Mouse (Mus musculus) gastrocnemius, adult 2 months (tissue): ENCODE results near the gene Wap. TPM values are rescaled to one million over a fixed set of nuclear protein-coding genes. Genes with fewer than 3 reads are reported as not detected.
"Not testable (repeated sequence)": the region's sequence is repeated elsewhere in the genome, so short reads cannot be mapped to it uniquely, and the experiment has no call there.

Source experiments
- DNase-seq: peaks from one replicate; pipeline ENCODE4 v3.0.0; 2022
- H3K27ac ChIP-seq: fragments of 200-600 bp; 2 replicates; pipeline ENCODE4 v1.8.1; 2022; ENCODE audit warnings: mild to moderate bottlenecking
- H3K4me3 ChIP-seq: fragments of 200-600 bp; 2 replicates; pipeline ENCODE4 v1.8.1; 2022; ENCODE audit warnings: mild to moderate bottlenecking, moderate library complexity
- CTCF ChIP-seq: fragments of 200-600 bp; IDR thresholded peaks from 2 replicates; pipeline ENCODE4 v1.8.1; 2022; ENCODE audit warnings: antibody characterized with exemption, mild to moderate bottlenecking, moderate library complexity
- intact Hi-C: fragments of 180-260 bp; cut with DNase I; formaldehyde crosslinking; loops from one replicate; pipeline ENCODE4 v1.15.1; 2025
- total RNA-seq, 2 experiments: library from RNA; stranded (reverse); gene quantifications; 2 replicates each; pipeline ENCODE4 v1.2.3; 2021

Gene Wap
- total RNA-seq, 2 experiments from 2014 or later = not detected

DNA sequence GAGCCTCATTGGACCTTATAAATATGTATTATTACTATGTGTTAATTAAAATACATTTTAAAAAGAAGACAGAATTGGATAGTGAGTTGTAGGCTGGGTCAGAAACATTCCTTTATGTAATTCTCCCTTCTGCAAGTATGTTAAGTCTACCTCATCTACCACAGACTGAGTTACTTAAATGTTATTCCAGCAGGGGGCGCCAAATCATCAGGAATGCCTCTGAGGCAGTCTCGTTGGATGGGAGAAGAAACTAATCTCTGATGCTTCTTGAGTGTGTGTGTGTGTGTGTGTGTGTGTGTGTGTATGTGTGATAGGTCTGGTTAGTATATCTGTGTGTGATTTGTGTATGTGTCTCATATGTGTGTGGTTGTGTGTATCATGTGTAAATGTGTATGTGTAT, 16.5 kb upstream of the Wap start:
- TF ChIP-seq CTCF = peak; percentile 76
- intact Hi-C loops = loop anchor here (1.0 to 5.0 kb wide), 3 partner anchors 114 to 507 kb away; no protein-coding TSS in a partner anchor
- DNase-seq = peak; percentile 75
- no peak overlapping the region for H3K4me3 ChIP-seq
- H3K27ac ChIP-seq = no peak overlapping the region

DNA sequence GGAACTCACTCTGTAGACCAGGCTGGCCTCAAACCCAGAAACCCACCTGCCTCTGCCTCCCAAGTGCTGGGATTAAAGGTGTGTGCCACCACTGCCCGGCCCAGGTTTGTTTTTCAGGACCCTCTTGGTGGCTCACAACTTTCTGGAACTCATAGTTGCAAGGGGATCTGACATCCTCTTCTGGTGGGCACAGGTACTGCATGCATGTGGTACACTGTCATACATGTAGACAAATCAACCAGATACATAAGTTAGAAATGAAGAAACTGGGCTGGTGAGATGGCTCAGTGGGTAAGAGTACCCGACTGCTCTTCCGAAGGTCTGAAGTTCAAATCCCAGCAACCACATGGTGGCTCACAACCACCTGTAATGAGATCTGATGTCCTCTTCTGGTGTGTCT, 14.5 kb upstream of the Wap start:
- H3K27ac ChIP-seq, DNase-seq, H3K4me3 ChIP-seq, intact Hi-C loops: not testable (repeated sequence)
- peak; percentile 21; the same call in 1 of the 2 replicates for TF ChIP-seq CTCF

DNA sequence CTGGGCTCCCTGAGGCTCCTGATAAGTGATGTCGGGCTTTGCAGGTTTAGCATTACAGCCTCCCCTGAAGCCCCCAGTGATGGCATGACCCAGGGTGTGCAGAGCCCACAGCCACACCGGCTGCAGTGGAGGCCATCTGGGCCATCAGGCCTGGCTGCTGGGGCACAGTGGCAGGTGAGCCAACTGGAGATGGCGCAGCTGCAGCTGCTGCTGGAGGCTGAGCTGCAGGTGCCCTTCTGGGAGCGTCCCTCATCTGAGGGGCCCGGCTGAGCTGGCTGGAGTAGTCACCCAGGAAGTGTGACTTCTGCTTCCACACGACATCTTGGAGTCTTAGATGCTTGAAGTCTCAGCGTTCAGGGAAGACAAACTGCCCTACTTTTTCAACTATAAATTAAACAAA, 12.1 kb upstream of the Wap start:
- no peak for TF ChIP-seq CTCF
- H3K4me3 ChIP-seq = no peak overlapping the region
- no peak for DNase-seq
- no peak overlapping the region for H3K27ac ChIP-seq
- intact Hi-C loops = no loop called here

- Histone ChIP-seq H3K4me3 (no peak overlapping the region), H3K27ac (no peak overlapping the region)
- no peak for DNase-seq
- intact Hi-C loops = no loop called here
- TF ChIP-seq CTCF = peak; percentile 20; the same call in 1 of the 2 replicates
Observed at GRCm38 (mm10) chr11:6647831-6648724, 9.6 kb upstream of the Wap start.

GRCm38 (mm10) chr11:6644566-6644965, 6.1 kb upstream of the Wap start:
- no peak for DNase-seq
- Histone ChIP-seq H3K27ac (no peak overlapping the region), H3K4me3 (no peak overlapping the region)
- intact Hi-C loops = no loop called here
- TF ChIP-seq CTCF = no peak

DNA sequence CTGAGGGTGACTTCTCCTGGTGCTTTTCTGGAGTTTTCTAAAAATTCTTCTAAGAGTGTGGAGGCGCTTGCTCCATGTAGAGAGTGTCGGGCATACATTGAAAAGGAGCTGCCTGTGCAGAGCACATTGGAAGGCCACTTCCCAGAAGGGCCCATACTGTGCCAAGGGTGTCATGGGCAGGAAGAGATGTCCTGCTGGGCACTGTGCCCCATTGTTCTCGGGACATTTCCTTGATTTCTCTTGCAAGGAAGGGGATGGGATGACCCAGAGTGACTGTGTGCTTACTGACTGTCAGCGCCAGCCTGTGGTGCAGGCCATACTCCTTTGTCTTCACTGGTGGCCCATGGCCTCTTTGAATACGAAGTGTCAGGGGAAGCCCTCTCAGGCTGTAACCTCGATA, 635 bp upstream of the Wap start:
- Histone ChIP-seq H3K4me3 (no peak overlapping the region), H3K27ac (no peak overlapping the region)
- intact Hi-C loops = no loop called here
- no peak for DNase-seq
- no peak for TF ChIP-seq CTCF

DNA sequence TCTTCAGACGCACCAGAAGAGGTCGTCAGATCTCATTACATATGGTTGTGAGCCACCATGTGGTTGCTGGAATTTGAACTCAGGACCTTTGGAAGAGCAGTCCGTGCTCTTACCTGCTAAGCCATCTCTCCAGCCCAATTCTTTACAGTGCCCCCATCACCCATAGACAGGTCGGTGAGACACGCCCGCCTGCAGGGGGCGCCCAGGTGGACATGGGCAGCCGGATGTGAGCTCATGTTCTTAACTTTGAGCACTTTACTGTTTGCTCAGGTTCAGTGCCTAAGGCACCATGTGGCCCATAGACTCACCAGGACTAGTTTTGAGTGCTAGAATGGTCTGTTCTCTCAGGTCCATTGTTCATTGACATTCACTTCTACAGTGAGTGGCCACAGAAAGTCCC, 2.3 kb downstream of the Wap start:
- intact Hi-C loops = no loop called here
- no peak overlapping the region for H3K4me3 ChIP-seq
- TF ChIP-seq CTCF = no peak
- no peak overlapping the region for H3K27ac ChIP-seq
- DNase-seq = no peak

DNA sequence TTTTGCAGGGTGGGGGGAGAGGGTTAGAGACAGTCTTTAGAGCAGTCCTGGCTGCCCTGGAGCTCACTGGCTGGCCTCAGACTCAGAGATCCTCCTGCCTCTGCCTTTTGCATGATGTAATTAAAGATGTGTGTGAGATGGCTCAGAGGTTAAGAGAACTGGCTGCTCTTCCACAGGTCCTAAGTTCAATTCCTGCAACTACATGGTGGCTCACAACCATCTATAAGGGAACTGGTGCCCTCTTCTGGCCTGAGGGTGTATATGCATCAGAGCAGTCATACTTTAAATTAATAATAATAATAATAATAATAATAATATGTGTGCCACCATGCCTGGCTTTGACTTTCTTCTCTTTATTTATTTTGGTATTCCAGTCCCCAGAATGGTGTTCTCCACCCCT, 8.8 kb downstream of the Wap start:
- intact Hi-C loops = loop anchor here (2.0 to 5.0 kb wide), 3 partner anchors 82 to 262 kb away; partner anchors contain the start of gene Ccm2
- H3K27ac ChIP-seq = no peak overlapping the region
- no peak for DNase-seq
- TF ChIP-seq CTCF = peak; percentile 67
- no peak overlapping the region for H3K4me3 ChIP-seq

DNA sequence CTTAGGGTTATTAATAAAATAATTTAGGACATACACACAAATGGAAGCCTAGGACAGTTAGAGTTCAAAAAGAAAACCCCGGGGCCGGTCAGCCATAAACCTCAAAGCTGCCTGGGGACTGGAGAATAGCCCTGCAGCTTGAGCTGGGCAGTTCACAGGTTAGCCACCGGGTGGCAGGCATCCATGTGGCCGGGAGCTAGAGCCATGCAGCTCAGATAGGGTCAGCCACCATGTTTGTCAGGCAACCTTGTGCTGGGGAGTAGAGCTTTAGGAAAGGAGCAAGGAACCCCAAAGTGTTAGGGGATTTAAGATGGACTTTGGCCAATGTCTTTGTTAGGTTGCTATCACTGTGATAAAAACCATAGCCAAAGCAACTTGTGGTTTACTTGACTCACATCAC, 9.9 kb downstream of the Wap start:
- DNase-seq = peak; percentile 59
- peak; percentile 69 for TF ChIP-seq CTCF
- Histone ChIP-seq H3K4me3 (no peak overlapping the region), H3K27ac (no peak overlapping the region)
- intact Hi-C loops = loop anchor here (2.0 to 5.0 kb wide), 3 partner anchors 81 to 261 kb away; partner anchors contain the start of gene Ccm2

- intact Hi-C loops = loop anchor here (2.0 to 5.0 kb wide), 3 partner anchors 80 to 260 kb away; partner anchors contain the start of gene Ccm2
- H3K27ac ChIP-seq = no peak overlapping the region
- H3K4me3 ChIP-seq = no peak overlapping the region
- DNase-seq = no peak
- no peak for TF ChIP-seq CTCF
Observed at GRCm38 (mm10) chr11:6627731-6628130, 10.7 kb downstream of the Wap start.

DNA sequence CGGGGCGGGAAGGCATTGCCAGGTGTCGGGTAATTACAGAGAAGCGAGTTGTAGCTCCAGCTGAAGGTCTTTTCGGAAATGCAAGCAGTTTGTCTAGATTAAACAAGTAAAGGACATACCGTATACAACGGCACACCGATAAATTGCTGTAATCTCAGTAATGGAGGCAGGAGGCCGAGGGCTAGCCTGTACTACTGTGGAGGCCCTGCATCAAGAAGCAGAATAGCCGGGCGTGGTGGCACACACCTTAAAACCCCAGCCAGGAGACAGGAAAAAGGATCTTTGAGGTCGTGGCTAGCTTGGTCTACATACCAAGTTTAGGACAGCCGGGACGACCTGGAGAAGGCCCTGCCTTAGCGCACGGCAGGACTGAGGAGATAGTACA, 12.1 kb downstream of the Wap start:
- peak overlapping the region; percentile 96 for H3K27ac ChIP-seq
- intact Hi-C loops = loop anchor here (5.0 kb wide), 2 partner anchors 79 to 259 kb away; partner anchors contain the start of gene Ccm2
- DNase-seq = no peak
- TF ChIP-seq CTCF = no peak
- H3K4me3 ChIP-seq = peak overlapping the region; percentile 96

- peak; percentile 96 for DNase-seq
- H3K4me3 ChIP-seq = peak within 1 kb of the TSS; percentile 96
- intact Hi-C loops = loop anchor here (2.0 to 5.0 kb wide), 3 partner anchors 78 to 258 kb away; partner anchors contain the start of gene Ccm2
- H3K27ac ChIP-seq = peak within 1 kb of the TSS; percentile 96
- no peak for TF ChIP-seq CTCF
Observed at GRCm38 (mm10) chr11:6625478-6626387, 12.7 kb downstream of the Wap start, which contains the start of gene Tbrg4. Gene Tbrg4, minus strand, starts transcription at chr11:6626067.
